Mouse (Mus musculus) MEL (cell line): ENCODE results near the gene Sirt5. TPM values are rescaled to one million over a fixed set of nuclear protein-coding genes. Genes with fewer than 3 reads are reported as not detected.
A peak's percentile ranks its signal among the peaks of the same experiment; 100 is the strongest.

Source experiments
- DNase-seq: peaks from one replicate; pipeline ENCODE4 v3.0.0; 2011; ENCODE audit warnings: low read depth, low spot score
- H3K27ac ChIP-seq: 2 replicates; pipeline ENCODE4 v1.5.1; 2012; ENCODE audit warnings: low read depth, mild to moderate bottlenecking, control low read depth, low read length, moderate library complexity; ENCODE audit not compliant: control insufficient read depth
- H3K27me3 ChIP-seq, 2 experiments: fragments of 150-350 bp in 1 of 2; sonication (generic) in 1 of 2; 2 replicates each; pipeline ENCODE4 v1.6.1; 2012; ENCODE audit warnings: low read length in 2 of 2, mild to moderate bottlenecking in 2 of 2, improper control_type of control experiment in 1 of 2, moderate library complexity in 1 of 2; ENCODE audit not compliant: insufficient read depth in 2 of 2, control insufficient read depth in 1 of 2
- H3K36me3 ChIP-seq, 2 experiments: 2 replicates each; pipeline ENCODE4 v1.6.1; 2012 to 2014; ENCODE audit warnings: low read length in 2 of 2, improper control_type of control experiment in 1 of 2, inconsistent platforms in 1 of 2, mild to moderate bottlenecking in 1 of 2; ENCODE audit not compliant: insufficient read depth in 2 of 2, control insufficient read depth in 1 of 2
- H3K4me1 ChIP-seq, 2 experiments: fragments of 150-350 bp in 1 of 2; sonication (generic) in 1 of 2; 2 replicates each; pipeline ENCODE4 v1.6.1; 2012; ENCODE audit warnings: low read length in 2 of 2, improper control_type of control experiment in 1 of 2, mild to moderate bottlenecking in 1 of 2; ENCODE audit not compliant: insufficient read depth in 2 of 2, control insufficient read depth in 1 of 2
- H3K4me3 ChIP-seq, 2 experiments: fragments of 150-350 bp in 1 of 2; sonication (generic) in 1 of 2; 2 replicates each; pipeline ENCODE4 v1.5.1; 2012; ENCODE audit warnings: low read depth in 2 of 2, low read length in 2 of 2, mild to moderate bottlenecking in 2 of 2, moderate library complexity in 2 of 2, control low read depth in 1 of 2, improper control_type of control experiment in 1 of 2; ENCODE audit not compliant: control insufficient read depth in 1 of 2, insufficient read depth in 1 of 2
- H3K79me2 ChIP-seq: 2 replicates; pipeline ENCODE4 v1.6.1; 2012; ENCODE audit warnings: mild to moderate bottlenecking, low read length, moderate library complexity; ENCODE audit not compliant: control insufficient read depth, poor library complexity, insufficient read depth
- H3K9ac ChIP-seq: 2 replicates; pipeline ENCODE4 v1.6.1; 2012; ENCODE audit warnings: low read depth, mild to moderate bottlenecking, control low read depth, low read length, moderate library complexity; ENCODE audit not compliant: control insufficient read depth, poor library complexity, severe bottlenecking
- H3K9me3 ChIP-seq: fragments of 150-350 bp; sonication (generic); replicated peaks from 2 replicates; pipeline ENCODE4 v1.6.1; 2012; ENCODE audit warnings: mild to moderate bottlenecking, low read length, improper control_type of control experiment, moderate library complexity; ENCODE audit not compliant: insufficient read depth
- CHD1 ChIP-seq: IDR thresholded peaks from 2 replicates; pipeline ENCODE4 v1.6.1; 2012; ENCODE audit warnings: low read depth, mild to moderate bottlenecking, inconsistent platforms, low read length, improper control_type of control experiment
- CHD2 ChIP-seq: IDR thresholded peaks from 2 replicates; pipeline ENCODE4 v1.6.1; 2011; ENCODE audit warnings: low read length, improper control_type of control experiment
- CTCF ChIP-seq, 3 experiments: IDR thresholded peaks in 2 of 3; conservative IDR thresholded peaks in 1 of 3; 2 replicates each; pipeline ENCODE4 v1.5.1; 2011 to 2012; ENCODE audit warnings: low read length in 3 of 3, low read depth in 2 of 3, mild to moderate bottlenecking in 2 of 3, improper control_type of control experiment in 1 of 3, inconsistent platforms in 1 of 3, mixed read lengths in 1 of 3, moderate library complexity in 1 of 3; ENCODE audit not compliant: control insufficient read depth in 1 of 3, insufficient read depth in 1 of 3, poor library complexity in 1 of 3, severe bottlenecking in 1 of 3
- E2F4 ChIP-seq: IDR thresholded peaks from 2 replicates; pipeline ENCODE4 v1.6.1; 2011; ENCODE audit warnings: low read depth, low read length, improper control_type of control experiment, borderline replicate concordance
- ELF1 ChIP-seq: IDR thresholded peaks from 2 replicates; pipeline ENCODE4 v1.6.1; 2014; ENCODE audit warnings: low read depth, mild to moderate bottlenecking, inconsistent platforms, low read length, improper control_type of control experiment, moderate library complexity
- EP300 ChIP-seq, 2 experiments: IDR thresholded peaks; 2 replicates each; pipeline ENCODE4 v1.6.1; 2011; ENCODE audit warnings: improper control_type of control experiment in 2 of 2, low read length in 2 of 2, low read depth in 1 of 2, mild to moderate bottlenecking in 1 of 2
- ETS1 ChIP-seq: IDR thresholded peaks from 2 replicates; pipeline ENCODE4 v1.6.1; 2012; ENCODE audit warnings: low read depth, mild to moderate bottlenecking, inconsistent platforms, low read length, improper control_type of control experiment, moderate library complexity
- HCFC1 ChIP-seq: IDR thresholded peaks from 2 replicates; pipeline ENCODE4 v1.6.1; 2012; ENCODE audit warnings: low read depth, mild to moderate bottlenecking, inconsistent platforms, low read length, improper control_type of control experiment, moderate library complexity
- JUND ChIP-seq: IDR thresholded peaks from 2 replicates; pipeline ENCODE4 v1.6.1; 2011; ENCODE audit warnings: low read depth, mild to moderate bottlenecking, improper control_type of control experiment, low read length
- MAX ChIP-seq: IDR thresholded peaks from 2 replicates; pipeline ENCODE4 v1.6.1; 2011; ENCODE audit warnings: low read length, improper control_type of control experiment
- MEF2A ChIP-seq: IDR thresholded peaks from 2 replicates; pipeline ENCODE4 v1.6.1; 2014; ENCODE audit warnings: low read depth, mild to moderate bottlenecking, inconsistent platforms, low read length, improper control_type of control experiment; ENCODE audit not compliant: poor library complexity, insufficient replicate concordance, severe bottlenecking; ENCODE audit errors: extremely low read depth
- MXI1 ChIP-seq: IDR thresholded peaks from 2 replicates; pipeline ENCODE4 v1.6.1; 2011; ENCODE audit warnings: mild to moderate bottlenecking, low read depth, low read length, improper control_type of control experiment
- MYC ChIP-seq: IDR thresholded peaks from 2 replicates; pipeline ENCODE4 v1.6.1; 2011; ENCODE audit warnings: low read depth, mild to moderate bottlenecking, low read length, improper control_type of control experiment, moderate library complexity
- NELFE ChIP-seq: IDR thresholded peaks from 2 replicates; pipeline ENCODE4 v1.6.1; 2011; ENCODE audit warnings: low read depth, low read length, improper control_type of control experiment
- POLR2A ChIP-seq, 2 experiments: IDR thresholded peaks; 2 replicates each; pipeline ENCODE4 v1.6.1; 2011 to 2012; ENCODE audit warnings: low read length in 2 of 2, mild to moderate bottlenecking in 2 of 2, control low read depth in 1 of 2, improper control_type of control experiment in 1 of 2, low read depth in 1 of 2, moderate library complexity in 1 of 2; ENCODE audit not compliant: control insufficient read depth in 1 of 2, insufficient read depth in 1 of 2, poor library complexity in 1 of 2
- POLR2AphosphoS2 ChIP-seq: IDR thresholded peaks from 2 replicates; pipeline ENCODE4 v1.6.1; 2011; ENCODE audit warnings: low read length, improper control_type of control experiment
- RCOR1 ChIP-seq: IDR thresholded peaks from 2 replicates; pipeline ENCODE4 v1.6.1; 2012; ENCODE audit warnings: low read depth, mild to moderate bottlenecking, inconsistent platforms, low read length, improper control_type of control experiment
- SIN3A ChIP-seq: IDR thresholded peaks from 2 replicates; pipeline ENCODE4 v1.6.1; 2012; ENCODE audit warnings: low read length, improper control_type of control experiment, inconsistent platforms
- TAL1 ChIP-seq: IDR thresholded peaks from 2 replicates; pipeline ENCODE4 v1.6.1; 2012; ENCODE audit warnings: mild to moderate bottlenecking, inconsistent platforms, low read length, moderate library complexity, mixed read lengths
- TBP ChIP-seq: IDR thresholded peaks from 2 replicates; pipeline ENCODE4 v1.8.0; 2011; ENCODE audit warnings: low read depth, low read length, improper control_type of control experiment
- USF1 ChIP-seq: IDR thresholded peaks from 2 replicates; pipeline ENCODE4 v1.6.1; 2014; ENCODE audit warnings: low read depth, mild to moderate bottlenecking, inconsistent platforms, low read length, improper control_type of control experiment, moderate library complexity
- ZC3H11A ChIP-seq: IDR thresholded peaks from 2 replicates; pipeline ENCODE4 v1.6.1; 2012; ENCODE audit warnings: low read depth, mild to moderate bottlenecking, inconsistent platforms, low read length, improper control_type of control experiment
- ZKSCAN1 ChIP-seq: IDR thresholded peaks from 2 replicates; pipeline ENCODE4 v1.6.1; 2012; ENCODE audit warnings: low read depth, mild to moderate bottlenecking, inconsistent platforms, low read length, improper control_type of control experiment, moderate library complexity
- ZMIZ1 ChIP-seq: IDR thresholded peaks from 2 replicates; pipeline ENCODE4 v1.6.1; 2012; ENCODE audit warnings: low read depth, mild to moderate bottlenecking, inconsistent platforms, low read length, improper control_type of control experiment, moderate library complexity
- polyA plus RNA-seq, 2 experiments: library from polyadenylated mRNA; stranded (reverse) in 1 of 2; unstranded in 1 of 2; fragments of >175 nt in 1 of 2; fragments of >200 nt in 1 of 2; gene quantifications; 2 replicates each; pipeline versions ENCODE4 v1.2.1 to v1.2.4; 2012; ENCODE audit warnings: low replicate concordance in 2 of 2, low read depth in 1 of 2; ENCODE audit not compliant: insufficient read length in 2 of 2, insufficient read depth in 1 of 2, missing spikeins in 1 of 2
- total RNA-seq: library from RNA; depleted of rRNA; stranded (reverse); fragments of 300-350 nt; gene quantifications from 2 replicates; pipeline ENCODE4 v1.2.3, GENCODE M21; 2012

Gene Sirt5
- total and polyA plus RNA-seq, 3 experiments: 8.2 to 10.6 TPM; not detected in 1

GRCm38 (mm10) chr13:43440376-43440775 is 75.1 kb downstream of the Sirt5 start:
- no peak overlapping the region for H3K27ac ChIP-seq
- no peak overlapping the region for H3K9ac ChIP-seq
- H3K9me3 ChIP-seq: no peaks in the 10 kb centered on the region
- TF ChIP-seq E2F4 (no peak), CHD1 (no peak), USF1 (no peak), ZMIZ1 (no peak), ZKSCAN1 (no peak), HCFC1 (no peak), JUND (no peak), ZC3H11A (no peak), EP300 (IDR thresholded peaks at IDR 0.05; ENCODE audit: low read depth in 1 of 2, low read length in 2 of 2) (no peak), ELF1 (no peak), NELFE (no peak), CTCF (IDR thresholded peaks at IDR 0.05 in 2 of 3, conservative IDR thresholded peaks at IDR 0.05 in 1 of 3; ENCODE audit: control insufficient read depth in 1 of 3, insufficient read depth in 1 of 3, low read depth in 2 of 3, low read length in 3 of 3, poor library complexity in 1 of 3, severe bottlenecking in 1 of 3) (no peak), TBP (no peak), MEF2A (no peak), CHD2 (no peak), MAX (no peak), TAL1 (no peak), MXI1 (no peak)
- DNase-seq: peak; percentile 36
- H3K36me3 ChIP-seq: peaks cover 0 to 14% of the 10 kb centered on the region in 2 experiments; a peak in 3 of 4 replicates
- peaks cover 36% of the 10 kb centered on the region for H3K79me2 ChIP-seq
- H3K27me3 ChIP-seq: no peaks in the 10 kb centered on the region
- H3K4me3 ChIP-seq: no peak overlapping the region
- peaks cover 5 to 6% of the 10 kb centered on the region in 2 experiments for H3K4me1 ChIP-seq

- Histone ChIP-seq H3K27ac (no peak overlapping the region), H3K4me1 (peaks cover 6 to 7% of the 10 kb centered on the region in 2 experiments), H3K79me2 (peaks cover 36% of the 10 kb centered on the region), H3K9me3 (no peaks in the 10 kb centered on the region), H3K9ac (no peak overlapping the region), H3K36me3 (peaks cover 0 to 14% of the 10 kb centered on the region in 2 experiments; a peak in 3 of 4 replicates), H3K27me3 (no peaks in the 10 kb centered on the region), H3K4me3 (no peak overlapping the region)
- TF ChIP-seq ETS1 (no peak), POLR2A (IDR thresholded peaks at IDR 0.05; ENCODE audit: control insufficient read depth in 1 of 2, insufficient read depth in 1 of 2, low read depth in 1 of 2, low read length in 2 of 2, poor library complexity in 1 of 2) (no peak), RCOR1 (no peak), SIN3A (no peak), ELF1 (no peak), TBP (no peak), POLR2AphosphoS2 (no peak), HCFC1 (no peak), MYC (no peak)
- DNase-seq: no peak
Measured at GRCm38 (mm10) chr13:43442551-43442950, 77.3 kb downstream of the Sirt5 start.
